Mouse (Mus musculus) liver, embryonic 14.5 days (tissue): ENCODE measurements around the gene Mpc1.

Experiments used
- CTCF ChIP-seq: IDR thresholded peaks from 2 replicates; pipeline ENCODE4 v1.5.1; 2016; ENCODE audit warnings: antibody characterized with exemption, low read depth, control low read depth
- EP300 ChIP-seq: IDR thresholded peaks from 2 replicates; pipeline ENCODE4 v1.6.1; 2016; ENCODE audit warnings: antibody characterized with exemption, low read depth

GRCm38 (mm10) chr17:8276680-8277079 is 6.0 kb upstream of the Mpc1 start:
- TF ChIP-seq CTCF (no peak), EP300 (no peak)
